Mouse (Mus musculus) heart, postnatal 0 days (tissue): Measurements from ENCODE around the gene Csrnp2.

Source experiments
- CTCF ChIP-seq: IDR thresholded peaks from 2 replicates; pipeline ENCODE4 v1.5.1; 2016; ENCODE audit warnings: antibody characterized with exemption, control low read depth, low read depth
- EP300 ChIP-seq: IDR thresholded peaks from 2 replicates; pipeline ENCODE4 v1.6.1; 2016; ENCODE audit warnings: antibody characterized with exemption, low read depth

DNA sequence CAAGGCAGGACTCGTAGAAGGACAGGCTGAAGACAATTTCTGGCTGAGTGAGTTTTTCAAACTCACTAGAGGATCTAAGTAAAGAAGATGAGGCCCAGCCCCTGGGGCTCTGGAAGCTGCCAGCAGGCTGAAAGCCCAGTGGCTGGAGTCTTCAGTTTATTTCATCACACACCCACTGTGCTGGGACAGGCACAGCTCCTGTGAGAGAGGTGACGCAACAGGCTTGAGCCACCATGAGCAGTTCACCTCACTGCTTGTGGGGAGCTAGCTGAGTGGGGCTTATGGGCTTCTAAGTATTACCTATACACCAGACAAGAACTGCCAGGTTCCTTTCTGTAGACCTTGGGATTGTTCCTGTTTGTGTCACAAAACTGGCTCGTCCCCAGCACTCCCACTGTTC lies 9.7 kb downstream of the Csrnp2 start:
- no peak for TF ChIP-seq CTCF
- TF ChIP-seq EP300, result no peak
